Mouse (Mus musculus) G1E (cell line): ENCODE data around the gene Trib3. TPM values are rescaled to one million over a fixed set of nuclear protein-coding genes. Genes with fewer than 3 reads are reported as not detected.

Source experiments
- ATAC-seq: 2 replicates; pipeline ENCODE4 v1.8.0; 2016; ENCODE audit warnings: mild to moderate bottlenecking; ENCODE audit not compliant: insufficient number of reproducible peaks, poor library complexity, low FRiP score, severe bottlenecking; ENCODE audit errors: extremely low read depth
- DNase-seq: peaks from one replicate; pipeline ENCODE4 v3.0.0; 2012; ENCODE audit warnings: low spot score
- H3K27me3 ChIP-seq: 2 replicates; pipeline ENCODE4 v1.6.1; 2012; ENCODE audit warnings: mild to moderate bottlenecking, low read length, inconsistent platforms; ENCODE audit not compliant: insufficient read depth
- H3K36me3 ChIP-seq: replicated peaks from 2 replicates; pipeline ENCODE3; 2012; ENCODE audit warnings: mild to moderate bottlenecking, inconsistent platforms
- H3K4me1 ChIP-seq: 2 replicates; pipeline ENCODE4 v1.6.1; 2012; ENCODE audit warnings: low read depth, low read length, inconsistent platforms, mixed read lengths; ENCODE audit not compliant: insufficient read depth
- H3K4me3 ChIP-seq: 2 replicates; pipeline ENCODE4 v1.5.1; 2012; ENCODE audit warnings: low read depth, mild to moderate bottlenecking, inconsistent platforms, low read length, moderate library complexity, mixed read lengths
- H3K9me3 ChIP-seq: replicated peaks from 2 replicates; pipeline ENCODE4 v1.6.1; 2012; ENCODE audit warnings: inconsistent platforms
- CTCF ChIP-seq: IDR thresholded peaks from 2 replicates; pipeline ENCODE4 v1.5.1; 2012; ENCODE audit warnings: low read depth, low read length, inconsistent platforms, mixed read lengths
- GATA1 ChIP-seq: IDR thresholded peaks from 2 replicates; pipeline ENCODE4 v1.6.1; 2012; ENCODE audit warnings: borderline replicate concordance, low read length, inconsistent platforms, mixed read lengths
- GATA2 ChIP-seq: IDR thresholded peaks from 2 replicates; pipeline ENCODE4 v1.6.1; 2012; ENCODE audit warnings: low read depth, low read length, inconsistent platforms, borderline replicate concordance
- POLR2AphosphoS5 ChIP-seq: IDR thresholded peaks from 2 replicates; pipeline ENCODE4 v1.6.1; 2012; ENCODE audit warnings: low read depth, low read length, inconsistent platforms; ENCODE audit not compliant: insufficient replicate concordance
- TAL1 ChIP-seq: conservative IDR thresholded peaks from 2 replicates; pipeline ENCODE4 v1.6.1; 2012; ENCODE audit warnings: low read depth, low read length, inconsistent platforms, mixed read lengths
- polyA plus RNA-seq: library from polyadenylated mRNA; stranded (reverse); fragments of >175 nt; gene quantifications from 2 replicates; pipeline ENCODE4 v1.2.3, GENCODE M21; 2012
- total RNA-seq, 2 experiments: library from RNA; stranded (forward) in 1 of 2; stranded (reverse) in 1 of 2; fragments of 200-1000 nt in 1 of 2; fragments of >200 nt in 1 of 2; fragmentation: Nextera tagmentation in 1 of 2; gene quantifications; 2 replicates each; pipeline ENCODE4 v1.2.3; 2014 to 2017

Gene Trib3
- total and polyA plus RNA-seq, 3 experiments: 2.1 to 24.5 (median 17.8) TPM

GRCm38 (mm10) chr2:152337591-152338212 lies 6.1 kb downstream of the Trib3 start:
- no peak for DNase-seq
- ATAC-seq: no peak
- H3K36me3 ChIP-seq: peaks cover 58% of the 10 kb centered on the region
- H3K27me3 ChIP-seq: no peaks in the 10 kb centered on the region
- peaks cover 63% of the 10 kb centered on the region for H3K4me1 ChIP-seq
- H3K9me3 ChIP-seq: no peaks in the 10 kb centered on the region
- no peak for TF ChIP-seq GATA1
- TF ChIP-seq TAL1: no peak
- TF ChIP-seq CTCF: no peak
- TF ChIP-seq POLR2AphosphoS5: no peak
- no peak for TF ChIP-seq GATA2
- H3K4me3 ChIP-seq: no peak overlapping the region

- no peak for TF ChIP-seq GATA2
- no peak for TF ChIP-seq TAL1
- no peak for TF ChIP-seq CTCF
- no peak for TF ChIP-seq POLR2AphosphoS5
- no peak for TF ChIP-seq GATA1
- H3K4me3 ChIP-seq: no peak overlapping the region
- H3K27me3 ChIP-seq: no peaks in the 10 kb centered on the region
- no peak for ATAC-seq
- H3K36me3 ChIP-seq: peaks cover 49% of the 10 kb centered on the region
- DNase-seq: no peak
- peaks cover 57% of the 10 kb centered on the region for H3K4me1 ChIP-seq
- no peaks in the 10 kb centered on the region for H3K9me3 ChIP-seq
Observed at GRCm38 (mm10) chr2:152336856-152337255, 7.0 kb downstream of the Trib3 start.

GRCm38 (mm10) chr2:152335289-152335820 lies 8.5 kb downstream of the Trib3 start:
- H3K4me1 ChIP-seq: peaks cover 60% of the 10 kb centered on the region
- H3K9me3 ChIP-seq: no peaks in the 10 kb centered on the region
- H3K27me3 ChIP-seq: no peaks in the 10 kb centered on the region
- TF ChIP-seq CTCF (no peak), POLR2AphosphoS5 (no peak), GATA2 (no peak), TAL1 (no peak), GATA1 (no peak)
- no peak for DNase-seq
- H3K36me3 ChIP-seq: peaks cover 51% of the 10 kb centered on the region
- no peak for ATAC-seq
- H3K4me3 ChIP-seq: peak overlapping the region; percentile 57; the same call in 1 of the 2 replicates

- no peaks in the 10 kb centered on the region for H3K27me3 ChIP-seq
Observed at GRCm38 (mm10) chr2:152333345-152334006, 10.4 kb downstream of the Trib3 start.

GRCm38 (mm10) chr2:152332101-152332825 lies 11.6 kb downstream of the Trib3 start, which contains the start of gene Rbck1:
Rbck1 (minus strand) TSS chr2:152332653.
- peaks cover 51% of the 10 kb centered on the region for H3K36me3 ChIP-seq
- DNase-seq (peak; percentile 94), ATAC-seq (peak; percentile 84)
- peak within 1 kb of the TSS; percentile 91 for H3K4me3 ChIP-seq
- TF ChIP-seq GATA2: no peak
- no peak for TF ChIP-seq POLR2AphosphoS5
- no peak for TF ChIP-seq GATA1
- no peak for TF ChIP-seq TAL1
- no peak for TF ChIP-seq CTCF
- peaks cover 70% of the 10 kb centered on the region for H3K4me1 ChIP-seq
- no peaks in the 10 kb centered on the region for H3K27me3 ChIP-seq
- H3K9me3 ChIP-seq: no peaks in the 10 kb centered on the region

More at GRCm38 (mm10) chr2:152333345-152334006, 10.4 kb downstream of the Trib3 start:
- Histone ChIP-seq H3K9me3 (no peaks in the 10 kb centered on the region), H3K4me1 (peaks cover 72% of the 10 kb centered on the region), H3K36me3 (peaks cover 51% of the 10 kb centered on the region), H3K4me3 (no peak overlapping the region)
- DNase-seq (no peak), ATAC-seq (no peak)
- TF ChIP-seq CTCF: no peak
- TF ChIP-seq GATA2: no peak
- TF ChIP-seq POLR2AphosphoS5: no peak
